Mouse (Mus musculus): Measurements from ENCODE around the gene Tex9. TPM values are rescaled to one million over a fixed set of nuclear protein-coding genes. Genes with fewer than 3 reads are reported as not detected.

The Tex9 gene
- 10 to 100 TPM; 13.3 to 13.5 (median 13.4) TPM for polyA plus RNA-seq (2017; shearing (Covaris generic))

GRCm38 (mm10) chr9:72492194-72492565 lies at the start of gene Tex9:
Tex9 (minus strand) TSS chr9:72492212.
- ATAC-seq, result peak; percentile 81

- no peak for ATAC-seq
Measured at GRCm38 (mm10) chr9:72537086-72537485, 45.1 kb upstream of the Tex9 start.

GRCm38 (mm10) chr9:72535394-72535793 lies 43.4 kb upstream of the Tex9 start:
- no peak for ATAC-seq

GRCm38 (mm10) chr9:72534985-72535384 lies 43.0 kb upstream of the Tex9 start:
- ATAC-seq, result no peak

- no peak for ATAC-seq
Measured at GRCm38 (mm10) chr9:72533089-72533415, 41.0 kb upstream of the Tex9 start.

- ATAC-seq, result no peak
Measured at GRCm38 (mm10) chr9:72532381-72533088, 40.5 kb upstream of the Tex9 start.

GRCm38 (mm10) chr9:72531996-72532380 lies 40.0 kb upstream of the Tex9 start, which contains the start of gene Rfx7:
Rfx7 (plus strand) TSS chr9:72532240.
- ATAC-seq, result peak; percentile 41

- peak; percentile 50 for ATAC-seq
Measured at GRCm38 (mm10) chr9:72531291-72531995, 39.4 kb upstream of the Tex9 start.

GRCm38 (mm10) chr9:72530824-72531223 lies 38.8 kb upstream of the Tex9 start:
- ATAC-seq, result no peak

- peak; percentile 72 for ATAC-seq
Measured at GRCm38 (mm10) chr9:72530237-72530636, 38.2 kb upstream of the Tex9 start.

GRCm38 (mm10) chr9:72526091-72526490 lies 34.1 kb upstream of the Tex9 start:
- ATAC-seq, result no peak

GRCm38 (mm10) chr9:72520849-72521248 lies 28.8 kb upstream of the Tex9 start:
- no peak for ATAC-seq

- no peak for ATAC-seq
Measured at GRCm38 (mm10) chr9:72519246-72519645, 27.2 kb upstream of the Tex9 start.

GRCm38 (mm10) chr9:72515366-72515765 lies 23.4 kb upstream of the Tex9 start:
- ATAC-seq, result no peak

GRCm38 (mm10) chr9:72512229-72512981 lies 20.4 kb upstream of the Tex9 start:
- ATAC-seq, result no peak

- no peak for ATAC-seq
Measured at GRCm38 (mm10) chr9:72497171-72497570, 5.2 kb upstream of the Tex9 start.

- no peak for ATAC-seq
Measured at GRCm38 (mm10) chr9:72496691-72497090, 4.7 kb upstream of the Tex9 start.

GRCm38 (mm10) chr9:72493984-72494685 lies 2.1 kb upstream of the Tex9 start:
- ATAC-seq, result no peak

GRCm38 (mm10) chr9:72493465-72493864 lies 1.5 kb upstream of the Tex9 start:
- ATAC-seq, result no peak

- peak; percentile 93 for ATAC-seq
Measured at GRCm38 (mm10) chr9:72491559-72492193, 336 bp downstream of the Tex9 start.

GRCm38 (mm10) chr9:72489131-72489530 lies 2.9 kb downstream of the Tex9 start:
- ATAC-seq, result no peak

GRCm38 (mm10) chr9:72488523-72488922 lies 3.5 kb downstream of the Tex9 start:
- no peak for ATAC-seq

Data from inflammation-experienced regulatory T-cells, adult 6 months (primary cell).